Mouse (Mus musculus): ENCODE results near the gene Arrb2.

The Arrb2 gene

GRCm38 (mm10) chr11:70438728-70439374 lies 6.4 kb downstream of the Arrb2 start:
- in situ Hi-C loops (cut with MboI; ENCODE audit: low pct_unique_long_range_greater_than_20kb in 1 of 2, low sequenced_read_pairs in 2 of 2, unreplicated experiment in 1 of 2) = no loop called here

- in situ Hi-C loops (cut with MboI; ENCODE audit: low pct_unique_long_range_greater_than_20kb in 1 of 2, low sequenced_read_pairs in 2 of 2, unreplicated experiment in 1 of 2) = no loop called here
Measured at GRCm38 (mm10) chr11:70440637-70441036, 8.2 kb downstream of the Arrb2 start.

GRCm38 (mm10) chr11:70441882-70442281 lies 9.4 kb downstream of the Arrb2 start:
- in situ Hi-C loops (cut with MboI; ENCODE audit: low pct_unique_long_range_greater_than_20kb in 1 of 2, low sequenced_read_pairs in 2 of 2, unreplicated experiment in 1 of 2) = no loop called here

- in situ Hi-C loops (cut with MboI; ENCODE audit: low pct_unique_long_range_greater_than_20kb in 1 of 2, low sequenced_read_pairs in 2 of 2, unreplicated experiment in 1 of 2) = no loop called here
Measured at GRCm38 (mm10) chr11:70443964-70444363, 11.5 kb downstream of the Arrb2 start.

GRCm38 (mm10) chr11:70444667-70445066 lies 12.2 kb downstream of the Arrb2 start:
- in situ Hi-C loops (cut with MboI; ENCODE audit: low pct_unique_long_range_greater_than_20kb in 1 of 2, low sequenced_read_pairs in 2 of 2, unreplicated experiment in 1 of 2) = no loop called here

GRCm38 (mm10) chr11:70446756-70447155 lies 14.3 kb downstream of the Arrb2 start:
- in situ Hi-C loops (cut with MboI; ENCODE audit: low pct_unique_long_range_greater_than_20kb in 1 of 2, low sequenced_read_pairs in 2 of 2, unreplicated experiment in 1 of 2) = no loop called here

- in situ Hi-C loops (cut with MboI; ENCODE audit: low pct_unique_long_range_greater_than_20kb in 1 of 2, low sequenced_read_pairs in 2 of 2, unreplicated experiment in 1 of 2) = no loop called here
Measured at GRCm38 (mm10) chr11:70447373-70447772, 14.9 kb downstream of the Arrb2 start.

- in situ Hi-C loops (cut with MboI; ENCODE audit: low pct_unique_long_range_greater_than_20kb in 1 of 2, low sequenced_read_pairs in 2 of 2, unreplicated experiment in 1 of 2) = no loop called here
Measured at GRCm38 (mm10) chr11:70450926-70451325, 18.5 kb downstream of the Arrb2 start.

- in situ Hi-C loops (cut with MboI; ENCODE audit: low pct_unique_long_range_greater_than_20kb in 1 of 2, low sequenced_read_pairs in 2 of 2, unreplicated experiment in 1 of 2) = no loop called here
Measured at GRCm38 (mm10) chr11:70451797-70452498, 19.5 kb downstream of the Arrb2 start, which contains the start of gene Med11. TSS of gene Med11 (plus strand) at chr11:70451919.

- in situ Hi-C loops (cut with MboI; ENCODE audit: low pct_unique_long_range_greater_than_20kb in 1 of 2, low sequenced_read_pairs in 2 of 2, unreplicated experiment in 1 of 2) = no loop called here
Measured at GRCm38 (mm10) chr11:70453261-70454044, 21.0 kb downstream of the Arrb2 start.

- in situ Hi-C loops (cut with MboI; ENCODE audit: low pct_unique_long_range_greater_than_20kb in 1 of 2, low sequenced_read_pairs in 2 of 2, unreplicated experiment in 1 of 2) = no loop called here
Measured at GRCm38 (mm10) chr11:70458688-70459600, 26.5 kb downstream of the Arrb2 start, which contains the start of gene Zmynd15. TSS of gene Zmynd15 (plus strand) at chr11:70459433.

- in situ Hi-C loops (cut with MboI; ENCODE audit: low pct_unique_long_range_greater_than_20kb in 1 of 2, low sequenced_read_pairs in 2 of 2, unreplicated experiment in 1 of 2) = no loop called here
Measured at GRCm38 (mm10) chr11:70459601-70460101, 27.2 kb downstream of the Arrb2 start, which contains the start of gene Cxcl16. TSS of gene Cxcl16 (minus strand) at chr11:70459984.

GRCm38 (mm10) chr11:70463970-70464369 lies 31.5 kb downstream of the Arrb2 start:
- in situ Hi-C loops (cut with MboI; ENCODE audit: low pct_unique_long_range_greater_than_20kb in 1 of 2, low sequenced_read_pairs in 2 of 2, unreplicated experiment in 1 of 2) = no loop called here

- in situ Hi-C loops (cut with MboI; ENCODE audit: low pct_unique_long_range_greater_than_20kb in 1 of 2, low sequenced_read_pairs in 2 of 2, unreplicated experiment in 1 of 2) = no loop called here
Measured at GRCm38 (mm10) chr11:70465211-70465610, 32.8 kb downstream of the Arrb2 start.

GRCm38 (mm10) chr11:70465824-70466223 lies 33.4 kb downstream of the Arrb2 start:
- in situ Hi-C loops (cut with MboI; ENCODE audit: low pct_unique_long_range_greater_than_20kb in 1 of 2, low sequenced_read_pairs in 2 of 2, unreplicated experiment in 1 of 2) = no loop called here

- in situ Hi-C loops (cut with MboI; ENCODE audit: low pct_unique_long_range_greater_than_20kb in 1 of 2, low sequenced_read_pairs in 2 of 2, unreplicated experiment in 1 of 2) = no loop called here
Measured at GRCm38 (mm10) chr11:70467902-70468619, 35.6 kb downstream of the Arrb2 start.

- in situ Hi-C loops (cut with MboI; ENCODE audit: low pct_unique_long_range_greater_than_20kb in 1 of 2, low sequenced_read_pairs in 2 of 2, unreplicated experiment in 1 of 2) = no loop called here
Measured at GRCm38 (mm10) chr11:70469764-70470163, 37.3 kb downstream of the Arrb2 start.
